Mouse (Mus musculus): ENCODE results near the gene Usp36. TPM values are rescaled to one million over a fixed set of nuclear protein-coding genes. Genes with fewer than 3 reads are reported as not detected.

Usp36 gene
- 25.6 and 27.4 TPM in 2 replicates for polyA plus RNA-seq (2016; fragmentation: Nextera tagmentation; extraction: Ambion mirVana)

DNA sequence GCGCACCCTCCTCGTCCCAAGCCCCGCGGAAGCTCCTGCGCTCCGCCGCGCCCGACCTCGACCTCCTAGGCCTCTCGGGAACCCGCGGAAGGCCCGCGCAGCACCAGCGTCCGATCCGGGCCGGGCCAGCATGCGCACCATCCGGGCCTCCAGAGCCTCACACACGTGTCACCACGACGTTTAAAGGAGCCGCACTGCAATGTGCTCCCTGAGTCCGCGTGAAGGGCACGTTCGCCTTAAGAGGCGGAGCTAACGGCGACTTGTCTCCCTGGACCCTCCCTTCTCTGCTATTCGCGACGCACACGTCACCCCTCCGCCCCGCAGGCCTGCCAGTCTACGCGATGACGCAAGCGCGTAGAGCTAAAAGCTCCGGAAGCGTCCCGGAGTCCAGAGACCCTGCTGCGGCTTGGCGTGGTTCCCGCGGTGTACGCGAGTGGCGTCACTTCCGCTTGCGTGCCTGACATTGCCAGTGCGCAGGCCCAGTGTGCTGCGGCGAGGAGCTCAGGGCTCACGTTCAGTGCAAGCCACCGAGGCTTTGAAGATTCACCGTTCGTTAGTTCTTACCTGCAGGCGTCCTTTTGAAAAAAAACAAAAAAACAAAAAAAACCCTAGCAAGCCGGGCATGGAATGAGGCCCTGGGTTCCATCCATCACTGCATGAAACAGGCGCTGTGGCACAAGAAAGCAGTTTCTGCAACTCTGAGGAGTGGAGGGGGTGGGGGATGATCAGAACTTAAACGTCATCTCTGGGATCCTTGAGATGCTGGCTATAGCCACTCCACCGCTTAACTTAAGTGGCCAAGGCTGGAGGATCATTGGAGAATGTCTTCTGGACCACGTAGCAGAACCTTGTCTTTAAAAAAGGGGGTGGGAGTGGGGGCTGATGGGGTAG, at the start of gene Usp36:
Gene Usp36 (minus strand): TSS at position 246 of the 891 bp plus-strand sequence.
- Histone ChIP-seq H3K27ac (peak within 1 kb of the TSS; percentile 91), H3K36me3 (peaks cover 27% of the 10 kb centered on the region), H3K27me3 (ENCODE audit: low read depth, poor library complexity, severe bottlenecking) (no peaks in the 10 kb centered on the region), H3K9me3 (replicated peaks) (no peaks in the 10 kb centered on the region), H3K4me1 (peaks cover 18% of the 10 kb centered on the region), H3K4me3 (peak within 1 kb of the TSS; percentile 89)
- DNase-seq (ENCODE audit: low spot score) = peak; percentile 100
- 1% methylated on average over 68 of the region's 68 CpGs for WGBS

DNA sequence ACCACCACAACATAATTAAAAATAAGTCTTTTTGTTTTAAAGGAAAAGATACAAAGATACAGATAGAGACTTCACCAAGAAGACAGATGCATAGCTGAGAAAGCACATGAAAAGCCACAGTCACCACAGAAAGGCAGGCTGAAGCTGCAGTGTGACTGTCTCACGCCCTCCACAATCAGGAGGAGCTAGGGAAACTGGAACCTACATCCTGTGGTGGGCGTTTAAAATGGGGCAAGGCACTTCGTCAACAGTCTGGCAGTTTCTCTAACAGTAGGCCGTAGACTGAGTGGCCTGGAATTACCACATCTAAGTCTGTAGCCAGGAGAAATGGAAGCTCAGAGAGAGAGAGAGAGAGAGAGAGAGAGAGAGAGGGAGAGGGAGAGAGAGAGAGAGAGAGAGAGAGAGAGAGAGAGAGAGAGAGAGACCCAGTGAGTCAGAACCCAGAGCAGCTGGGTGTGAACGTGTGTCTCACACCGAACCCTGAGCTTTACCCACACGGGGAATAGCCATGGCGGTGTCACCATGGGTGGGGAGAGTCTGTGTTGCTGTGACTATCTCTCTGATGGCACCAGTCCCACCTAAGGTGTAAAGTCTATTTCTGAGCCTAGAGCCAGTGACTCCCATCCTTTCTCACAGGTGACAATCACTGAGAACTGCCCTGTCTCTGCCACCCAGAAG, 47.6 kb upstream of the Usp36 start:
- 72% methylated on average over 8 of the region's 8 CpGs for WGBS
- H3K36me3 ChIP-seq = peaks cover 33% of the 10 kb centered on the region

DNA sequence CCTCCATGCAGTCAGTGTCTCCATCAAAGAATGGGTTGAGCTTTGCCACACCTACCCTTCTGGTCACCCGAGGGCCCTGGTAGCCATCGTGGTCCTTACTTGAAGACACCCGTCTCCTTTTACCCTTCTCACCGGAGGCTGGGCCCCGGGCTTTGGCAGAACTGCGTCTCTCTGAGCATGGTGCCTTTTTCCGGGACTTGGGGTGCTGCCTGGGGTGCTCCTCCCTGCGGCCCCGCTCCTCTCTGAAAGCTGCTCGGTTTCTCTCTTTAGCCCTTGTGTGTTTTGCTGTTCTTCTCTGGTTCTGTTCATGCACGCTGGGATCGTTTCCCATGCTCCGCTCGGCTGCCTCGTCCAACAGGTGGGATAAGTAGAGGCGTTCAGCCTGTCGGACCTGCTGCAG, 43.4 kb upstream of the Usp36 start:
- peaks cover 55% of the 10 kb centered on the region for H3K36me3 ChIP-seq
- 90% methylated on average over 17 of the region's 17 CpGs for WGBS
- H3K4me1 ChIP-seq = peaks cover 4% of the 10 kb centered on the region
- H3K9me3 ChIP-seq (replicated peaks) = no peaks in the 10 kb centered on the region
- no peaks in the 10 kb centered on the region for H3K27me3 ChIP-seq (ENCODE audit: low read depth, poor library complexity, severe bottlenecking)
- DNase-seq (ENCODE audit: low spot score) = no peak
- H3K27ac ChIP-seq = no peak overlapping the region
- no peak overlapping the region for H3K4me3 ChIP-seq

More for the DNA sequence above, 47.6 kb upstream of the Usp36 start:
- Histone ChIP-seq H3K4me1 (peaks cover 15% of the 10 kb centered on the region), H3K27me3 (ENCODE audit: low read depth, poor library complexity, severe bottlenecking) (no peaks in the 10 kb centered on the region), H3K27ac (no peak overlapping the region), H3K4me3 (no peak overlapping the region), H3K9me3 (replicated peaks) (no peaks in the 10 kb centered on the region)
- DNase-seq (ENCODE audit: low spot score) = no peak

DNA sequence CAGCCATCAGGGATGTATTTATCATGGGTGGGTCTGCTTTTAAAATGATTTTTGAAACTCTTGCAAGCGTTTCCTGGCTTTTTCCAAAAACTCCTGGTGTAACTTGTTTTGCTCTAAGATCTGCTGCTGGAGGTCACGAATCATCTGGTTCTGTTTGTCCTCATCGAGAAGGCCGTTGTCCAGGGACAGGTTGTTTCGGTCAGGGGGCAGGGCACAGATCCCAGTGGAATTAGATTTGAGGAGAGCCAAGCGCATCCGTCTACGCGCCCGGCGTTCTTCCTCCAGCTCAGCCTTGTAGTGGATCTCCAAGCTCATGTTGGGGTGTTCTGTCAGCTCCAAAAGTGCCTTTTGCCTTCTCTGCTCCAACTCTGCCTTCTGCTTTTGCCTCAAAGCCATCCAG, 42.3 kb upstream of the Usp36 start:
- Histone ChIP-seq H3K27ac (peak overlapping the region; percentile 11; the same call in 1 of the 2 replicates), H3K4me1 (peaks cover 14% of the 10 kb centered on the region), H3K36me3 (peaks cover 64% of the 10 kb centered on the region), H3K9me3 (replicated peaks) (no peaks in the 10 kb centered on the region), H3K4me3 (no peak overlapping the region), H3K27me3 (ENCODE audit: low read depth, poor library complexity, severe bottlenecking) (no peaks in the 10 kb centered on the region)
- no peak for DNase-seq (ENCODE audit: low spot score)
- 90% methylated on average over 11 of the region's 11 CpGs for WGBS

DNA sequence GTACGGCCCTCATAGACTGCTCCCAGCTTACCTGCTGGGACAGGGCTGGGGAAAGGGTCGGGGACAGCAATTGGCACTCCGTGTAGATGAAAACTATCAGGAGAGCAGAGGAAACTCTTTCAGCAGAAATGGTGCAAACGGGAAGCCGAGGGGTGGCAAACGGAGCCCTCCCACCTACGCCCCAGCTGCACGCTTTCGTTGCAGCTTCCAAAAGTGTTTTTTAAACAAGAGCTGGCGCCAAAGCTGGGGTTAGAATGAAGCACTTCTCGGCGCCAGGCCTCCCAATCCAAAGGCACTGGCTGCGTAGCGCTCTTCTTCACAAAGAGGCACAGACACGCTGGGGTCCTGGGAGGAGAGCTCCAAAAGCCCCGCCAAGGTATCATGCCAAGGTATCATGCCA, 40.7 kb upstream of the Usp36 start:
- no peaks in the 10 kb centered on the region for H3K9me3 ChIP-seq (replicated peaks)
- H3K36me3 ChIP-seq = peaks cover 70% of the 10 kb centered on the region
- no peak overlapping the region for H3K27ac ChIP-seq
- DNase-seq (ENCODE audit: low spot score) = no peak
- H3K27me3 ChIP-seq (ENCODE audit: low read depth, poor library complexity, severe bottlenecking) = no peaks in the 10 kb centered on the region
- H3K4me1 ChIP-seq = peaks cover 29% of the 10 kb centered on the region
- 92% methylated on average over 16 of the region's 16 CpGs for WGBS
- no peak overlapping the region for H3K4me3 ChIP-seq

DNA sequence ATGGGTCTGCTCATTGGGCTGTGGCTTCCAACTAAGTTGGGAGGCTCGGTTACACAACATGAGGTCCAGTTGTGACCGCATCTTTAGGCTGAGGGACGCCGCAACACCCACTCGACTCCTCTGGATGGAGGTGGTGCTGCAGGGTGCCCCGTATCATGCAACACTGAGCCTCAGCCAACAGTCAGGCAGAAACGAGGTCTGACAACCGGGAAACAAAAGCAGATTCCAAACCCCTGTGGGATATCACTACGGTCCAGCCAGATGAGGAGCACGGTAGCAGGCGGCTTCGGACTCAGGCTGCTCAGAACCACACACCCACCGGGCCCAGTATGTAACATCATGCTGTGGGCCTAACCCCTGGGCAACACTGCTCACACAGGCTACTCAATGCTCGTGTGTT, 40.3 kb upstream of the Usp36 start:
- 97% methylated on average over 14 of the region's 14 CpGs for WGBS
- Histone ChIP-seq H3K9me3 (replicated peaks) (no peaks in the 10 kb centered on the region), H3K36me3 (peaks cover 73% of the 10 kb centered on the region), H3K27me3 (ENCODE audit: low read depth, poor library complexity, severe bottlenecking) (no peaks in the 10 kb centered on the region), H3K4me3 (no peak overlapping the region), H3K4me1 (peaks cover 32% of the 10 kb centered on the region), H3K27ac (no peak overlapping the region)
- DNase-seq (ENCODE audit: low spot score) = no peak

DNA sequence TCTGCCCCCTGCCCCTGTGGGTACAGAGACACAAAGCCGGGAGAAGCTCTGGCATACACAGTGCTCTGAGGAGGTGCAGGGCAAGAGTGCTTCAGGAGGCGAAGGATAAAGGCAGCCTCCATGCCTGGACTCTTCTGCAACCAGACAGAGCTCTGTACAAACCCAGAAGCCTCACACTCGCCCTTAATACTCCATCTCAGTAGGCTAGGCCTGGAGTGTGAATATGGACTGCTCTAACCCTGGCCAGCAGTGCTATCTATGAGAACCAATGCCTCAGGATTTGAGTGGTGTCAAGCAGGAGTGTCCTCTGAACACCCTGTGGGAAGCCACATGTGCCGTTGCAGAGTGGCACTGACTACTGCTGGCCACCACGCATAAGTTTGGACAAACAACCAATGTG, 38.9 kb upstream of the Usp36 start:
- H3K4me1 ChIP-seq = peaks cover 46% of the 10 kb centered on the region
- WGBS = 92% methylated on average over 5 of the region's 5 CpGs
- no peaks in the 10 kb centered on the region for H3K9me3 ChIP-seq (replicated peaks)
- peak overlapping the region; percentile 83; the same call in 1 of the 2 replicates for H3K27ac ChIP-seq
- H3K27me3 ChIP-seq (ENCODE audit: low read depth, poor library complexity, severe bottlenecking) = no peaks in the 10 kb centered on the region
- no peak for DNase-seq (ENCODE audit: low spot score)
- peaks cover 69% of the 10 kb centered on the region for H3K36me3 ChIP-seq
- H3K4me3 ChIP-seq = no peak overlapping the region

DNA sequence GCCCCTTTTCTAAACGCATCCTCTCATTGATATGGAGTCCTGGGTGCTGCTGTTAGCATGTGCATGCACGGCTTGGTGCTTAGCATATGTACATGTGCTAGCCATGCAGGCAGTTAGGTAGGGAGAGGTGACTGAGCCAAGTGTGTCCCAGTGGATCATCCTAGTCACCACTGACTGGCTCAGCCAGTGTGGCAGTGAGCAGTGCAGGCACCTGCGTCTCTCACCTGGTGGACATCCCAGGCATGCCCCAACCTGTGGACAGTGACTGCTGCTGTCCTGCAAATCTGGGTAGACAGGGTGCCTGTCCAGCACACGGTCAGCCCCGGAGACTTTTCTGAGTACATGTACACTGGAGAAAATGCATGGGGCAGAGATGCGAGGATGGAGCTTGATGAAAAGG, 38.5 kb upstream of the Usp36 start:
- Histone ChIP-seq H3K4me1 (peaks cover 50% of the 10 kb centered on the region), H3K27me3 (ENCODE audit: low read depth, poor library complexity, severe bottlenecking) (no peaks in the 10 kb centered on the region), H3K4me3 (no peak overlapping the region), H3K27ac (peak overlapping the region; percentile 83), H3K36me3 (peaks cover 66% of the 10 kb centered on the region), H3K9me3 (replicated peaks) (no peaks in the 10 kb centered on the region)
- no peak for DNase-seq (ENCODE audit: low spot score)
- 90% methylated on average over 6 of the region's 6 CpGs for WGBS

DNA sequence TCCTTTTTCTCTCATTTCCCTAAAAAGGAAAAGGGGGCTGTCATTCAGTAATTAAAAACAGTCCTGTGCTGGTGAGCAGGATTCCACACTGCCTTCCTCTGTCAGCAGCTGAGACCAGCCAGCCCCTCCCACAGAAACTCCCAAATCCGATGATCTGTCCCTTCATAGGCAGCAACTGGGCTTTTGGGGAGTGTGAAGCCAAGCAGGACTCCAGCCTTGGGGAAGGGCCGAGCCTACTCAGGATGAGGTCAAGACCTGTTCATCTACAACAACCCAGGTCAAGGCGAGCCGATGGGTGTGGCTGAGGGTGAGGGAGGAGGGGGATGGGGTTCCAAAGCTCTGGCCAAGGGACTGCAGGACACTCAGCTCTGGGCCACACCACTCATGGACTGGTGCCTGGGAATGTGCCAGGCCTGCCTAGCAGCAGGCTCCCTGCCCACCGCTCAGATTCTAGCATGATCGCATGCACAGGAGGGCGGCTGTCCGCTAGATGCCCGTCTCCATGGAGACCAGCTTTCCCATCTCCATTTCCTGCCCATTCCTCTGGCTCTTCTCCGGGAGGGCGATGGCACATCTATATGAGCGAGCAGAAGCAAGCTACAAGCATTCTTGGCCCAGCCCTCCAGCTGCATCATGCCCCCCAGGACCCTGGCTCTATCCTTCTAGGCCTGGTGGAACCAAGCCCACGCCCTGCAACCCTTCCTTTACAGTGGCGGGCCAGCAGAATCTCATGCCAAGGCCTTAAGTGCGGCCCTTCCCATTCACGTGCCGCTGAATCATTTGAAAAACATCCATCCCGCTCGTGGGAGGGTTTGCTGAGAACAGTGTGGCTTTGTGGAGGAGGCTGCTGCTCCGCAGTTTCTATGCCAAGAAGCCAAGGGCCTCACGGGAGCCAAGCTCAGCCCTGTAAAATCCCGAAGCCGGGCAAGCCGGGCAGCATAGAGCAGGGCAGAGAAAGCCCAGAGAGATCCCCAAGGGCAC, 37.2 kb upstream of the Usp36 start:
- WGBS = 71% methylated on average over 24 of the region's 24 CpGs
- Histone ChIP-seq H3K27ac (peak overlapping the region; percentile 83), H3K9me3 (replicated peaks) (no peaks in the 10 kb centered on the region), H3K4me3 (peak overlapping the region; percentile 32), H3K36me3 (peaks cover 53% of the 10 kb centered on the region), H3K27me3 (ENCODE audit: low read depth, poor library complexity, severe bottlenecking) (no peaks in the 10 kb centered on the region), H3K4me1 (peaks cover 60% of the 10 kb centered on the region)
- DNase-seq (ENCODE audit: low spot score) = peak; percentile 52

DNA sequence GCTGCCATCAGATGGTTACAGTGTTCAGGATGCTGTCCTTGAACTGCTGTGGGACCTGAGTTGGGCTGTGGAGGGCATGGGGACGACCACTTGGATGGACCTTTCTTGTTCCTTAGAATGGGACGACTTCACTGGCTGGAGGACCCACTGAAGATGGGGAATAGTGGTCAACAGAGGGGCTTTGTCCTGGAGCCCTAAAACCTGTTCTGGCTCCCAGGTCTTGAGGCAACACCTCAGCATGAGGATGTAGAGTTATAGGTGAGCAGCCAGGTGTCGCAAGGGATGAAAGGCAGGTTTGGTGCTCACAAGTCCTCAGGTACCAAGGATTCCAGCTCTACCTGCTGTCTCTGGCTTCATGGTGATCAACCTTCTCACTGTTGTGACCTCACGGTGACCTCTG, 36.4 kb upstream of the Usp36 start:
- Histone ChIP-seq H3K4me3 (no peak overlapping the region), H3K36me3 (peaks cover 45% of the 10 kb centered on the region), H3K4me1 (peaks cover 68% of the 10 kb centered on the region), H3K9me3 (replicated peaks) (no peaks in the 10 kb centered on the region), H3K27ac (peak overlapping the region; percentile 58), H3K27me3 (ENCODE audit: low read depth, poor library complexity, severe bottlenecking) (no peaks in the 10 kb centered on the region)
- no peak for DNase-seq (ENCODE audit: low spot score)
- WGBS = 77% methylated on average over 4 of the region's 4 CpGs

DNA sequence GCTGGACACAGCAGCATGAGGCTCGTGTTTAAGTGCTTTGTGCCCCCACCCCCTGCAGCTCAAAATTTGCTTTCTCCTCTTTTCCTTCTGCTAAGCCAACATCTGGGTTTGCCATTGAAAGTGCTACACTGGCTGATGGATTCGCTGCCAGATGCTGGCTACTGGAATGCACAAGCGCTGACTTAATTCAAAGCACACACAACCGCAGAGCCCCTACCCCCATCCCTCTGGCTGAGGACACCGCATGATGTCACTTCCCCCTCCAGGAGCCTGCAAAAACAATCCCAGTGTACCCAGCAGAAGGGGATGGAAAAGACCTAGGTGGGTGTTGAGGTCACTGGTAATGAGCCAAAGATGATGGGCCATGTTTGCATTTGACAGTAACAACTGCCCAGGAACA, 34.5 kb upstream of the Usp36 start:
- Histone ChIP-seq H3K4me1 (peaks cover 71% of the 10 kb centered on the region), H3K27me3 (ENCODE audit: low read depth, poor library complexity, severe bottlenecking) (no peaks in the 10 kb centered on the region), H3K4me3 (no peak overlapping the region), H3K27ac (peak overlapping the region; percentile 82), H3K36me3 (peaks cover 41% of the 10 kb centered on the region), H3K9me3 (replicated peaks) (no peaks in the 10 kb centered on the region)
- peak; percentile 78 for DNase-seq (ENCODE audit: low spot score)
- WGBS = 25% methylated on average over 5 of the region's 5 CpGs

DNA sequence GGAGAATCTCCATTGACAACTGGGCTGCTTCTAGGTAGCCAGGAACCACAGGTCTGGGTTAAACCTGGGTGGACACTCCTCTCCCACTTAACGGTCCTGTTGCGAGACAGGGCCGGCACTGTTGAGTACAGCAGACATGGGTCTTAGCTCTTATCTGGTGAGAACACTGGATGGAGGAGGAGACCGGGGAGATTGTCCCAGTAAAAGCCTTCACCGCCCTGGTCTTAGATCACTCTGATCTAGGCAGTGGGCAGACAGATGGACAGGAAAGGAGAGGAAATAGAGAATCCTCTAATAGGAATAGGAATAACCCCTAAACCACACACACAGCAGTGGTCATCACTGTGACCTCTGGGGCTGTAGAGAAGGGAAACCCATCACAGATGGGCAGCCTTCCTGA, 33.9 kb upstream of the Usp36 start:
- no peaks in the 10 kb centered on the region for H3K9me3 ChIP-seq (replicated peaks)
- 79% methylated on average over 5 of the region's 5 CpGs for WGBS
- H3K4me3 ChIP-seq = no peak overlapping the region
- no peaks in the 10 kb centered on the region for H3K27me3 ChIP-seq (ENCODE audit: low read depth, poor library complexity, severe bottlenecking)
- peak overlapping the region; percentile 82 for H3K27ac ChIP-seq
- peaks cover 71% of the 10 kb centered on the region for H3K4me1 ChIP-seq
- no peak for DNase-seq (ENCODE audit: low spot score)
- peaks cover 44% of the 10 kb centered on the region for H3K36me3 ChIP-seq
